In genomic region chr9:40876693-40877092, GRCm38 (mm10) we compare ENCODE assay signal across 24 mouse cellular contexts. TPM values are rescaled to one million over a fixed set of nuclear protein-coding genes. Genes with fewer than 3 reads are reported as not detected.
"Had no signal": no experiment of that assay in that cellular context is flagged by ENCODE, and none has a peak within 500 bp of the region (broad histone marks: within the 10 kb centered on the region; RNA-seq: fewer than 3 reads in every experiment).

No protein-coding gene starts in this region.

- H3K4me1 ChIP-seq: liver, embryonic 13.5 days had no signal

- ATAC-seq: liver, postnatal 0 days; lung, postnatal 0 days had no signal

- H3K36me3 ChIP-seq: liver, embryonic 13.5 days; liver, embryonic 15.5 days; lung, embryonic 15.5 days; midbrain, embryonic 12.5 days; neural tube, embryonic 13.5 days; stomach, embryonic 15.5 days had no signal

- DNase-seq: liver, embryonic 13.5 days; liver, postnatal 0 days; lung, adult 2 months; lung, postnatal 14 days; lung, postnatal 36 days; right cerebral cortex, postnatal 14 days; thymus, adult 2 months; thymus, postnatal 25 days; thymus, postnatal 4 days had no signal

- H3K9ac ChIP-seq: liver, embryonic 13.5 days; liver, embryonic 15.5 days; liver, postnatal 0 days; lung, embryonic 15.5 days; neural tube, embryonic 13.5 days; stomach, embryonic 15.5 days had no signal

- H3K9me3 ChIP-seq: liver, embryonic 13.5 days; liver, embryonic 15.5 days; lung, embryonic 15.5 days; midbrain, embryonic 12.5 days; neural tube, embryonic 13.5 days; stomach, embryonic 15.5 days had no signal

- H3K27ac ChIP-seq: liver, embryonic 13.5 days; liver, embryonic 15.5 days; lung, embryonic 15.5 days; macrophage; midbrain, embryonic 12.5 days; neural tube, embryonic 13.5 days; stomach, embryonic 15.5 days; stomach, postnatal 0 days had no signal

RNA-seq across cellular contexts. Expression of gene Bsx, which starts 2.8 kb away (rescaled TPM):
- total RNA-seq: megakaryocyte progenitor cell, adult 5-6 weeks; midbrain, postnatal 0 days; monocyte, adult 5-6 weeks; neutrophil, adult 5-6 weeks had no signal
- polyA plus RNA-seq: liver, embryonic 13.5 days; liver, embryonic 15.5 days; liver, postnatal 0 days; lung, embryonic 15.5 days; lung, postnatal 0 days; macrophage; neural tube, embryonic 11.5 days; neural tube, embryonic 13.5 days; spleen, adult 2 months; stomach, embryonic 15.5 days; stomach, postnatal 0 days; urinary bladder, adult 2 months had no signal
